Mouse (Mus musculus) limb, embryonic 15.5 days (tissue): ENCODE data around the gene Samsn1. TPM values are rescaled to one million over a fixed set of nuclear protein-coding genes. Genes with fewer than 3 reads are reported as not detected.

Experiments
- ATAC-seq: fragments of 200-750 bp; cut with Nextera tagmentation; 2 replicates; pipeline ENCODE4 v1.8.0; 2017; ENCODE audit warnings: low read depth, moderate TSS enrichment; ENCODE audit not compliant: insufficient number of reproducible peaks, low FRiP score, low TSS enrichment
- H3K27ac ChIP-seq: fragments of 300-500 bp; sonication (generic); 2 replicates; pipeline ENCODE4 v1.5.1; 2015; ENCODE audit warnings: moderate library complexity, mild to moderate bottlenecking, inconsistent platforms
- H3K27me3 ChIP-seq: fragments of 300-500 bp; sonication (generic); 2 replicates; pipeline ENCODE4 v1.6.1; 2015; ENCODE audit warnings: inconsistent platforms
- H3K36me3 ChIP-seq: fragments of 300-500 bp; sonication (generic); 2 replicates; pipeline ENCODE4 v1.6.1; 2015; ENCODE audit warnings: inconsistent platforms
- H3K4me1 ChIP-seq: fragments of 300-500 bp; sonication (generic); 2 replicates; pipeline ENCODE4 v1.6.1; 2015; ENCODE audit warnings: inconsistent platforms
- H3K4me2 ChIP-seq: fragments of 300-500 bp; sonication (generic); 2 replicates; pipeline ENCODE4 v1.6.1; 2015; ENCODE audit warnings: mild to moderate bottlenecking, inconsistent platforms
- H3K4me3 ChIP-seq: fragments of 300-500 bp; sonication (generic); 2 replicates; pipeline ENCODE4 v1.5.1; 2015; ENCODE audit warnings: mild to moderate bottlenecking, inconsistent platforms
- H3K9ac ChIP-seq: fragments of 300-500 bp; sonication (generic); 2 replicates; pipeline ENCODE4 v1.6.1; 2015; ENCODE audit warnings: inconsistent platforms
- H3K9me3 ChIP-seq: fragments of 300-500 bp; sonication (generic); 2 replicates; pipeline ENCODE4 v1.6.1; 2016; ENCODE audit warnings: inconsistent platforms
- WGBS: fragments of 180-500 bp; shearing (Covaris S2); methylation state at CpG from one replicate; pipeline ENCODE4 v1.1.7; 2015; 5-methylcytosine and 5-hydroxymethylcytosine counted together
- polyA plus RNA-seq: library from polyadenylated mRNA; unstranded; fragments of >200 nt; fragmentation: Nextera tagmentation; extraction: Ambion mirVana; gene quantifications from 2 replicates; pipeline ENCODE4 v1.2.1, GENCODE M21; 2015

Samsn1 gene
- 5.6 and 5.7 TPM in 2 replicates for polyA plus RNA-seq

DNA sequence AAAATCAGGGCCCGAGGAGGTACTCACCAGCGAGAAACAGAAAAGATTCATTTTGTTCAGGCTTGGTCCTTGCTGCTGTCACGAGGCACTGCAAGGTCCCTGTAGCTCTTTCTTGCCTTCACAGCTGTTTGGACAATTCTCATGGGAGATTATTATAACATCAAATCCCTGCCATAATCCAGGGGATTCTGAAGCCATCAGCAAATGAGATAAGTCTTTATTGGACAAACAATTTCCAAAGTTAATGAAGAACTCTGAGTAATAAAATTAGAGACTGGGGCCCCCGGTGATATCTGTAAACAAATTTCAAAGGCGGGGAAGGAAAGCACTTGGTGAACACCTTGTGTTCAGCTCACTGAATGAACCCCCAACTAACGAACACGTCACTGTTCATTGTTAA is at the start of gene Samsn1:
Samsn1 (minus strand) TSS at position 101 of the 400 bp plus-strand sequence.
- Histone ChIP-seq H3K4me1 (no peaks in the 10 kb centered on the region), H3K27me3 (no peaks in the 10 kb centered on the region), H3K4me2 (no peak within 1 kb of the TSS), H3K9ac (no peak within 1 kb of the TSS), H3K36me3 (no peaks in the 10 kb centered on the region), H3K4me3 (no peak within 1 kb of the TSS), H3K27ac (no peak within 1 kb of the TSS), H3K9me3 (no peaks in the 10 kb centered on the region)
- 65% methylated on average over 7 of the region's 7 CpGs for WGBS
- ATAC-seq: no peak

DNA sequence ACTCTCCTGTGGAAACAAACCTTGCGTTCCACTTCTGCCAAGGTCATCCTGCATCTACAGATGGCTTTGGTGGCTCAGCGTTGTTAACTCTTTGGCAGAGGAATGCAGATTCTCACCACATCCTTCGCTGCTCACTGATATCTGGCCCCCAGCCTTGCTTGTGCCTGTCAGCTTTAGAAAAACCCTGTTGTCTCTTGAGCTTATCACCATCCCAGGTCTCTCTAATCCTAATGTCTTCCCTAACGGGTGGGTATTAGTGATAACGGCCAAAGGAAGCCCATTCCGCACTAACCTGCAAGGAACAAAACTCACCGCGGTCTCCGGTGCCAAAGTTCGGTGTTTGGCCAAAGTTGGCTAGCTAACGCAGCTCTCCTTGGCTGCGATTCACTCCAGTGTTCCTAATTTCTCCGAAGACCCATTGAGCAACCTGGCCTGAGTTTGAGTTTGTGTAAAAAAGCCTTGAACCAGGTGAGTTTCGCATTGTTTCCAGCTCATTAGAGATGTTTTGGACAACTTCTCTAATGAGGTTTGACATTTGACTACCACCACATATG is 44.1 kb upstream of the Samsn1 start:
- ATAC-seq: no peak
- Histone ChIP-seq H3K4me3 (no peak overlapping the region), H3K27me3 (no peaks in the 10 kb centered on the region), H3K36me3 (no peaks in the 10 kb centered on the region), H3K27ac (no peak overlapping the region), H3K4me2 (no peak overlapping the region), H3K9me3 (no peaks in the 10 kb centered on the region), H3K4me1 (no peaks in the 10 kb centered on the region), H3K9ac (no peak overlapping the region)
- 91% methylated on average over 14 of the region's 14 CpGs for WGBS

DNA sequence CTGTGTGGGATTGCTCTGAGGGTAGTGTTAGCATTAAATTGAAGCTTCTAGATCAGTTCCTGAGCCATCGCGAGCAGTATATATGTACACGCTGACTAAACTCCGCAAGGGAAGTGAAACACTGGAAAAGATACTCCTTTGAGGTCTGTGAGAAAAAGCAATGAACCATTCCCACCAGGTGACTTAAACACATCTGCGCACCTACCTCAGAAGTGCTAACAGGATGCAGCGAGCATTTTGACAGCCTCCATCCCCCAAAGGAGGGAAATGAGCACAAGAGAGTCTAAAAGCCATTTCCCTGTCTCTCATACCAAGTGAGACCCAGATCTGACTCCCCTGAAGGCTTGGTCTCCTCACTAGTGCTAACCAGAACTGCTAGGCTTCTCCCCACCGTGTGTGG is 32.9 kb upstream of the Samsn1 start:
- H3K27ac ChIP-seq: no peak overlapping the region
- 92% methylated on average over 7 of the region's 7 CpGs for WGBS
- H3K27me3 ChIP-seq: no peaks in the 10 kb centered on the region
- H3K36me3 ChIP-seq: no peaks in the 10 kb centered on the region
- no peak overlapping the region for H3K4me3 ChIP-seq
- ATAC-seq: no peak
- no peak overlapping the region for H3K4me2 ChIP-seq
- no peak overlapping the region for H3K9ac ChIP-seq
- no peaks in the 10 kb centered on the region for H3K4me1 ChIP-seq
- no peaks in the 10 kb centered on the region for H3K9me3 ChIP-seq

DNA sequence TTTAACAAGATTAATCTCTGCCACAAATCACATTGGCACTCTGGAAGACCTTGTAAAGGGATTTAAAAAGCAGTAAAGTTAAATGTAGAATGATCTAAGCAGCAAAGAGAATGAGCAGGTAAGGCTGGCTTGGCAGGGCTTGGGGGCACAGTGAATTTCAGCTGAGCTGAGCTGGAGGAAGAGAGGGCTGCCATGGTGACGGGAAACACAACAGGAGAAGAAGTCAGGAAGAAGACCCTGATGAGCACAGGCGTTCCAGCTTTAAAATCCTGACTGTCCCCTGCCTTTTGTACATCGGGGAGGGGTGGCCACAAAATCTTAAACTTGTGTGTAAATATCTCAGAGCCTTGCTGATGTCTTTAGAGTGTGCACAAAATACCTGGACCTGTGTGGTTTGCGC is 32.0 kb upstream of the Samsn1 start:
- Histone ChIP-seq H3K9ac (no peak overlapping the region), H3K4me3 (no peak overlapping the region), H3K4me2 (no peak overlapping the region), H3K27ac (no peak overlapping the region), H3K36me3 (no peaks in the 10 kb centered on the region), H3K27me3 (no peaks in the 10 kb centered on the region), H3K9me3 (no peaks in the 10 kb centered on the region), H3K4me1 (no peaks in the 10 kb centered on the region)
- ATAC-seq: no peak
- WGBS: 68% methylated on average over 4 of the region's 4 CpGs

DNA sequence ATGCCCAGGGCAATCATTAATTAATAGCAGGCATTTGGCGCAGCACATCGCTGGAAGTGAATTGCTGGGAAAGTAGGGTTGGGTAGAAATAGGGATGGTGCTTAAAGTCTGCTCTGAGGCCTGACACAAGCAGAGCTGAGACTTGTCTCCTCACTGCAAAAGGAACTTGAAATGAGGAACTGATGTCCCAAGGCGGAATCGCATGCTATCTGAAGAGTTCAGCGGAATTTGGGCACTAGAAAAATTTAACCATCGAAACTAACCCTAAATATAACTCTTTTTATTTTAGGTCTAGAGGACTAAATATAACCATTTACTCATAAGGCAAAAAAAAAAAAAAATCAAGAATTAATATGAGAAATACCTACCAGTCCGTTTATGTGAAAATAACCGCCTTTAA is 31.5 kb upstream of the Samsn1 start:
- 60% methylated on average over 8 of the region's 8 CpGs for WGBS
- H3K36me3 ChIP-seq: no peaks in the 10 kb centered on the region
- no peak overlapping the region for H3K27ac ChIP-seq
- ATAC-seq: no peak
- H3K27me3 ChIP-seq: no peaks in the 10 kb centered on the region
- no peak overlapping the region for H3K9ac ChIP-seq
- no peaks in the 10 kb centered on the region for H3K9me3 ChIP-seq
- no peak overlapping the region for H3K4me2 ChIP-seq
- no peak overlapping the region for H3K4me3 ChIP-seq
- no peaks in the 10 kb centered on the region for H3K4me1 ChIP-seq

DNA sequence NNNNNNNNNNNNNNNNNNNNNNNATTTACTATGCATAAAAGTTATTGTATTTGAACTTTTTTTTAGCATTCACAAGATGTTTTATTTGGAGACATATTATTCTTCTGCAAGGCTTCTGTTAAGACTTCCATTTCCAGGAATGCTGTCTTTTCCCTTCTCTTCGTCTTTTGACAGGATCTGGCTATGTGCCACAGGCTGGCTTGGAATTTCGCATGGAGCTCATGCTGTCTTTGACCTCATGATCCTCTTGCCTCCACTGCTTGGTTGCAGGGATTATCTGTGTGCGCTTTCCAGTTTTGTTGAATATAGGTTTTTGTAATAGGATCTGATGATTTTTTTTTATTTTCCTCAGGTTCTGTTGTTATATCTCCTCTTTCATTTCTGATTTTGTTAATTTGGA is 25.0 kb upstream of the Samsn1 start:
- H3K4me3 ChIP-seq: no peak overlapping the region
- H3K27ac ChIP-seq: no peak overlapping the region
- no peak overlapping the region for H3K9ac ChIP-seq
- no peak overlapping the region for H3K4me2 ChIP-seq
- H3K36me3 ChIP-seq: no peaks in the 10 kb centered on the region
- no peak for ATAC-seq
- WGBS: 69% methylated on average over 3 of the region's 3 CpGs
- H3K27me3 ChIP-seq: no peaks in the 10 kb centered on the region
- H3K9me3 ChIP-seq: no peaks in the 10 kb centered on the region
- H3K4me1 ChIP-seq: no peaks in the 10 kb centered on the region

DNA sequence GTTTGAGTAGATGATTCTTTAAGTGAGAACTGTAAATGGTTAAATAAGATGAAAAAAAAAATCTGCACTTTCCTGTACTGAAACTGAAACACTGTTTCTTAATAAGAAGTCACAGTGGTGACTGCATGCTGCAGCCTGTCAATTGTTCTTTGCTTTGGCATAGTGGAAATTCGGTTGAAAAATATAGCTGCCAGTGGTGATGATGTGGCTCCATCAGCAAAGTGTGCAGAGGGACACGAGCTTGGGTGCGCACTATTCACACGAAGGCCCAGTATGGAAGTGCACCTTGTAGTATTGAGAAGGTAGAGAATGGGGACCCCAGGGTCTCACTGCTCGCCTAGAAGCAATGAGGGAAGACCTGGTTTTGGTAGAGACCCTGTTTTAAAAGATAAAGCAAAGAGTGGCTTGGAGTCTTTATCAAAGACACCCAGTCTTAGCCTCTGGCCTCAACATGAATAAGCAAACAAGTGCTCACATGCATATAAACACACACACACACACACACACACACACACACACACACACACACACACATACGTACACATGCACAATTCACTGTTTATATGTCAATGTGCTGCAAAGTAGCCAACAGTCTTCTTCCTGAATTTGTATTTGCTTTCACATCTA is 18.4 kb upstream of the Samsn1 start:
- Histone ChIP-seq H3K36me3 (no peaks in the 10 kb centered on the region), H3K9ac (no peak overlapping the region), H3K27me3 (no peaks in the 10 kb centered on the region), H3K4me3 (no peak overlapping the region), H3K4me1 (no peaks in the 10 kb centered on the region), H3K4me2 (no peak overlapping the region), H3K9me3 (no peaks in the 10 kb centered on the region), H3K27ac (no peak overlapping the region)
- 81% methylated on average over 6 of the region's 6 CpGs for WGBS
- no peak for ATAC-seq

DNA sequence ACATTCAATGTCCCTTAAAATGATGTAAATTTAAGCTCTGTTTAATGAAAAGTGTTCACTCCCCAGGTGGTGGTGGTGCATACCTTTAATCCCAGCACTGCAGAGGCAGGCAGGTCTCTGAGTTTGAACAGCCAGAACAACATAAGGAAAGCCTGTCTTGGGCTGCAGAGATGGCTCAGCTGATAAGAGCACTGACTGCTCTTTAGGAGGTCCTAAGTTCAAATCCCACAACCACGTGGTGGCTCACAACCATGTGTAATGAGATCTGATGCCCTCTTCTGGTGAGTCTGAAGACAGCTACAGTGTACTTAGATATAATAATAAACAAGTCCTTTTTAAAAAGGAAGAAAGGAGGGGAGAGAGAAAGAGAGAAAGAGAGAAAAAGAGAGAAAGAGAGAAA is 2.9 kb downstream of the Samsn1 start:
- Histone ChIP-seq H3K4me1 (no peaks in the 10 kb centered on the region), H3K4me2 (no peak overlapping the region), H3K27me3 (no peaks in the 10 kb centered on the region), H3K36me3 (no peaks in the 10 kb centered on the region), H3K27ac (no peak overlapping the region), H3K4me3 (no peak overlapping the region), H3K9ac (no peak overlapping the region), H3K9me3 (no peaks in the 10 kb centered on the region)
- ATAC-seq: no peak
- WGBS: 50% methylated on average over 1 of the region's 1 CpGs

DNA sequence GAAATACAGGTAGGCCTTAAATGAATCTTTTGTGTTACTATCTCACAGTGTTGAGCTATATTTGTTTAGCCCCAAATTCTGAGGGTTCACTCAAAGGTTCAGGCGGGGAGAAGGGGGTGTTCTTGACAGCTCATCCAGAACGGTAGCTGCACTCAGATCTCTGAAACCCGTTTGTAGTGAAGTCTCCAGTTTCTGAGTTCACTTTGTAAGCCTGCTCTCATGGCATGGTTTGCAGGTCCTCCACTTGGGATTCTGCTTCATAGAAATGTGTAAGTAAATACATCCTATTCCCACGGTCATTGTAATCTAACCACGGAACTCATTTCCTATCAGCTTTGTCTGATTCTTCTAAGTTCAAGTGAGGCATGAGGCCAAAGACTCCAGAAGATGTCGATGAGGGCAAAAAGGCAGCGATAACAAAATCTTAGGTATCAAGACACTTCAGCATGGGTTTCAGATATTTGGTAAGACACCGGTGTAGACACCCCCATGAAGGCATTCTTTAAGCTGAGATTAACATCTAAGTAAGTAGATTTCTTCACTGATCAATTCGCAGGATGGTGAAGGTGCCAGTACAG is 18.2 kb downstream of the Samsn1 start:
- no peak overlapping the region for H3K27ac ChIP-seq
- H3K9ac ChIP-seq: no peak overlapping the region
- no peaks in the 10 kb centered on the region for H3K9me3 ChIP-seq
- no peaks in the 10 kb centered on the region for H3K27me3 ChIP-seq
- ATAC-seq: no peak
- no peaks in the 10 kb centered on the region for H3K4me1 ChIP-seq
- H3K4me3 ChIP-seq: no peak overlapping the region
- 85% methylated on average over 9 of the region's 9 CpGs for WGBS
- H3K36me3 ChIP-seq: no peaks in the 10 kb centered on the region
- H3K4me2 ChIP-seq: no peak overlapping the region

DNA sequence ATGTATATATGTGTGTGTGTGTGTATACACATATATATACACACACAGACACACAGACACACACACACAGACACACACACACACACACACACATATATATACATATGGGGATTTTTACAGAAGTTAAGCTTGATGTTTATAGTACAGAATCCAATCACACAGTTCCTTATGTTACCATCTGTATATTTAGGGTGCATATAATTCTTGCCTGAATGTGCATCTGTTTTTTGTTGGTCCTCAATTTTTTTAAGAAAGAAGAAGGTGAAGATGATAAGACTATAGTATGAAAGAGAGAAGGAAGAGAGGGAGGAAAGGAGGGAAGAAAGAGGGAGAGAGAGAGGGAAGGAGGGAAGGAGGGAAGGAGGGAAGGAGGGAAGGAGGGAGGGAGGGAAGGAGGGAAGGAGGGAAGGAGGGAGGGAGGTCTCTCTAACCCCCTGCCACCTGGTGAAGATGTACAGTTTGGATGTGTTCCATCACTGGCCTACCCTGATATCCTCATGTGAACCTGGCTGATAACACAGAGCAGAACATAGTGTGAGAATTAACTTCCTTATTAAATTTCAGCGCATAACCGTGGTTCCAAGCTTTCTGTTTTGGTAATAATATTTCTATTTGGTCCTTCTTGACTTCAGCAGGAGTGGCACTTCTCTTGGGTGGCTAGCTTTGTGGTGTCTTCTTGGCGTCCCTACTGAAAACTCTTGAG is 19.1 kb downstream of the Samsn1 start:
- no peaks in the 10 kb centered on the region for H3K9me3 ChIP-seq
- H3K27me3 ChIP-seq: no peaks in the 10 kb centered on the region
- H3K4me1 ChIP-seq: no peaks in the 10 kb centered on the region
- WGBS: 84% methylated on average over 3 of the region's 3 CpGs
- no peak overlapping the region for H3K9ac ChIP-seq
- no peak overlapping the region for H3K4me3 ChIP-seq
- no peak overlapping the region for H3K4me2 ChIP-seq
- no peak overlapping the region for H3K27ac ChIP-seq
- no peak for ATAC-seq
- no peaks in the 10 kb centered on the region for H3K36me3 ChIP-seq

DNA sequence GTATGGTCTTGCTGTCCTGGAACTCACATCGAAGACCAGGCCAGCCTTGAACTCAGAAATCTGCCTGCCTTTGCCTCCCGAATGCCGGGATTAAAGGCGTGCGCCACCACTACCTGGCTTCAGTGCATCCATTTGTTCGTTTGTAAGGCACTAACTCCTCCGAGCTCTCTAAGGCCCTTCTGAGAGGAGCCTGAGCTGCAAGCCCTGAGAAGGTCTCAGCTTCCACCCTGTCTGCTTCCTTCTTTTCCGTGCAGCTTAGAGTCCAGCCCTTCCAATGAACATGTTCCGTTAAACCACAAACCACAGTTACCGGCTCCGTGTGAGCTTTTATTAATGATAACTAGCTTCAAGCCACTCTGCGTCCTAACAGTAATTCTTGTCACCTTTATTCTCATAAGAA is 19.8 kb downstream of the Samsn1 start:
- ATAC-seq: no peak
- Histone ChIP-seq H3K4me3 (no peak overlapping the region), H3K9me3 (no peaks in the 10 kb centered on the region), H3K36me3 (no peaks in the 10 kb centered on the region), H3K27ac (no peak overlapping the region), H3K9ac (no peak overlapping the region), H3K4me1 (no peaks in the 10 kb centered on the region), H3K4me2 (no peak overlapping the region), H3K27me3 (no peaks in the 10 kb centered on the region)
- WGBS: 62% methylated on average over 12 of the region's 12 CpGs

DNA sequence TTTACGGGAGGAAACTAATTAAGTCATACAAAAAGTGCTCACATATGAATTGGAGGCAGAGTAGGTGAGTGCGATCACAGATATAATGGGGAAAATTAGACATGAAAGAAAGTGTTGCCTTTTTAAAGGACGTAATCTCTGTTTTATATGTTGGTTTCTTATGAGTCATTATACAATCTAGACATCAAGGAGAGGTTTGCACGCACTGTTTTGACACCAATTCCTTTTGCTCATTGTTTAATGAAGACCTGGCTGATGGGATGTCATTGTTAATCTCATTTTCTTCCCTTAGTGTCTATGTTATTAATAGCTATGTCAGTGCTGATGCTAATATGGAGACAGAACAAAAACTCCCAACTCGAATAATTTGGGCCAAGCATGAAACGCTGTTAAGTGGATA is 20.3 kb downstream of the Samsn1 start:
- 54% methylated on average over 6 of the region's 6 CpGs for WGBS
- Histone ChIP-seq H3K4me1 (no peaks in the 10 kb centered on the region), H3K27me3 (no peaks in the 10 kb centered on the region), H3K4me3 (no peak overlapping the region), H3K27ac (no peak overlapping the region), H3K9ac (no peak overlapping the region), H3K4me2 (no peak overlapping the region), H3K9me3 (no peaks in the 10 kb centered on the region), H3K36me3 (no peaks in the 10 kb centered on the region)
- ATAC-seq: no peak
